Mouse (Mus musculus) 3T3-L1 (cell line): ENCODE results near the gene Gm19684.
"Not testable (repeated sequence)": the region's sequence is repeated elsewhere in the genome, so short reads cannot be mapped to it uniquely, and the experiment has no call there.

Source experiments
- DNase-seq: peaks from one replicate; pipeline ENCODE4 v3.0.0-alpha.2; 2015; ENCODE audit warnings: low read depth, low spot score

The Gm19684 gene

GRCm38 (mm10) chr17:36121352-36122020 lies at the start of gene Gm19684:
TSS of gene Gm19684 (plus strand) at chr17:36121678.
- DNase-seq: peak; percentile 79

- DNase-seq: not testable (repeated sequence)
These were observed 39.6 kb upstream of the Gm19684 start for GRCm38 (mm10) chr17:36081901-36082300.

- not testable (repeated sequence) for DNase-seq
These were observed 38.8 kb upstream of the Gm19684 start for GRCm38 (mm10) chr17:36082519-36083232.

GRCm38 (mm10) chr17:36083266-36083869 lies 38.1 kb upstream of the Gm19684 start:
- DNase-seq: no peak

- DNase-seq: no peak
These were observed 37.5 kb upstream of the Gm19684 start for GRCm38 (mm10) chr17:36083870-36084451.

- DNase-seq: not testable (repeated sequence)
These were observed 35.5 kb upstream of the Gm19684 start for GRCm38 (mm10) chr17:36085976-36086375.

- DNase-seq: not testable (repeated sequence)
These were observed 29.5 kb upstream of the Gm19684 start for GRCm38 (mm10) chr17:36091933-36092332.

- DNase-seq: not testable (repeated sequence)
These were observed 29.0 kb upstream of the Gm19684 start for GRCm38 (mm10) chr17:36092520-36092919.

GRCm38 (mm10) chr17:36093936-36094335 lies 27.5 kb upstream of the Gm19684 start:
- DNase-seq: no peak

- not testable (repeated sequence) for DNase-seq
These were observed 21.9 kb upstream of the Gm19684 start for GRCm38 (mm10) chr17:36099603-36100002.

- not testable (repeated sequence) for DNase-seq
These were observed 19.4 kb upstream of the Gm19684 start for GRCm38 (mm10) chr17:36102091-36102490.

- DNase-seq: not testable (repeated sequence)
These were observed 11.3 kb upstream of the Gm19684 start for GRCm38 (mm10) chr17:36110129-36110528.

- DNase-seq: not testable (repeated sequence)
These were observed 10.6 kb upstream of the Gm19684 start for GRCm38 (mm10) chr17:36110641-36111509.

GRCm38 (mm10) chr17:36111510-36111868 lies 10.0 kb upstream of the Gm19684 start:
- DNase-seq: not testable (repeated sequence)

GRCm38 (mm10) chr17:36113979-36114593 lies 7.4 kb upstream of the Gm19684 start:
- DNase-seq: peak; percentile 74

- not testable (repeated sequence) for DNase-seq
These were observed 4.9 kb upstream of the Gm19684 start for GRCm38 (mm10) chr17:36116545-36116944.

GRCm38 (mm10) chr17:36120839-36121238 lies 639 bp upstream of the Gm19684 start:
- DNase-seq: not testable (repeated sequence)

- peak; percentile 63 for DNase-seq
These were observed 2.6 kb downstream of the Gm19684 start for GRCm38 (mm10) chr17:36124111-36124510.

GRCm38 (mm10) chr17:36128525-36128924 lies 7.0 kb downstream of the Gm19684 start:
- DNase-seq: not testable (repeated sequence)

- DNase-seq: not testable (repeated sequence)
These were observed 7.7 kb downstream of the Gm19684 start, which contains the start of gene Gm7030 for GRCm38 (mm10) chr17:36128968-36129817. TSS of gene Gm7030 (minus strand) at chr17:36129425.
